Mouse (Mus musculus) fibroblast of lung, adult 2 months (primary cell): ENCODE data around the gene Unc13d.

ENCODE experiments used
- DNase-seq: peaks from one replicate; pipeline ENCODE4 v3.0.0-alpha.2; 2011; ENCODE audit warnings: low read depth

The Unc13d gene

DNA sequence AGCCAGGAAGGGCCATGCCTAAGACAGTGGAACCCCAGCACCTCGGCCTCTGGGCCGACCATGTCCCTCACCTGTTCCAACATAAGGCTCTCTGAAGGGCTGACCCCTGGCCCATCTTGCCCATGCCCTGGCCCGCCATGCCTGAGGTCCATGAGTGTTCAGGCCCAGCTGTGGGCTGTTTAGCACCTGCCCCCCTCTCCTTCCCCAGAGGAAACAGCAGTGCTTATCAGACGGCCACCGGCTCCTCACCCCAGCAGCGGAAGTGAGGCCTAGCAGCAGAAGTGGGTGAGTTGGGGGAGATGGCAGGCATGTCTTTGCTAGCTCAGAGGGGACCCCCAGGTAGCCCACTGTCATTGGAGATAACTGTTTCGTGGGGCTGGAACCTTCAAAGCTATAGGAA is 925 bp downstream of the Unc13d start:
- no peak for DNase-seq

- DNase-seq = no peak
These were observed 1.6 kb downstream of the Unc13d start for GRCm38 (mm10) chr11:116076266-116076540.

DNA sequence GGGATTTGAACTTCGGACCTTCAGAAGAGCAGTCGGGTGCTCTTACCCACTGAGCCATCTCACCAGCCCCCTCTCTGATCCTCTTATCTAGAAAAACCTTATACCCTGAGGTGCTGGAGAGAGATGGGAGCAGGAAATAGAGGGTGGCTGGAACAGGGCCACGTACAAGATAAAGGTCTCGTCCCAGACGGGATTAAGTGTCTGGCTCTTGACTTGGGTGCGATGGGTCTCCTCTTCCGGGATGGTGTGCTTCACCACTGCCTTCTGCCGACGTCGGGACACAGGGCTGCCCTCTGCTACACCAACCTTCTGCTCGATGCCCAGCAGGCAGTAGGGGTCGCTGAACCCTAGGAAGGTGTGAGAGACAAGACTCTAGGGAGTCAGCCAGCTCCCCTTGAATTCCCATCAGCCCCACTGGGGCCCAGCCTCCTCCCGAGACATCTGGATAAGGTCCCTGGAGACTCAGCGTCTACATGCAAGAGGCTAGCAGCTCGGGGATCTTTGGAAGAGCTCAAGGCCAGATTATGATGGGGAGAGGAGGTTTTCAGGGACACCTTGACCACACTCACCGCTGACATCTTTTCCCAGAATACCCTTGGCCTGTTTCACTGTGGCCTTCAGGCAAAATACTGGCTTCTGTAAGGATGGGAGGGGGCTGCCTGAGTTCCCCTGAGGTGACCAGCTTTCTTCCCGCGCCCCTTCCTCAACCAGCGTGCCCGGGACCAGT is 2.1 kb downstream of the Unc13d start:
- no peak for DNase-seq

GRCm38 (mm10) chr11:116074436-116074991 is 3.2 kb downstream of the Unc13d start:
- no peak for DNase-seq

DNA sequence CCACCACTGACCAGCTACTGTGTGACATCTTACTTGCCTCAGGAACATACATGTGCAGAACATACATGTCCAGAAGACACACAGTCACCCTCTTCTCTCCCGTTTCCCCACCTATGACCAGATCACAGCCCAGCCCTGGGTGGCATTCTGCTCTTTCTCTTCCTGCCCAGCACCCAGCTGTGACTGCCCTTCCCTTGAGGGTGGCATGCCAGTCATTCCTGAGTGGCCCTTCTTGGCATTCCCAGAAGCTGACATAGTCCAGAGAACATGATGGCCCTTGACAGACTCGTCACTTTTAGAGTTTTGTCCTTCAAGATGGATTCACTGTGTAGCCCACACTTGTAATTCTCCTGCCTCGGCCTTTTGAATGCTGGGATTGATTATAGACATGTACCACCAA is 5.2 kb downstream of the Unc13d start:
- no peak for DNase-seq

DNA sequence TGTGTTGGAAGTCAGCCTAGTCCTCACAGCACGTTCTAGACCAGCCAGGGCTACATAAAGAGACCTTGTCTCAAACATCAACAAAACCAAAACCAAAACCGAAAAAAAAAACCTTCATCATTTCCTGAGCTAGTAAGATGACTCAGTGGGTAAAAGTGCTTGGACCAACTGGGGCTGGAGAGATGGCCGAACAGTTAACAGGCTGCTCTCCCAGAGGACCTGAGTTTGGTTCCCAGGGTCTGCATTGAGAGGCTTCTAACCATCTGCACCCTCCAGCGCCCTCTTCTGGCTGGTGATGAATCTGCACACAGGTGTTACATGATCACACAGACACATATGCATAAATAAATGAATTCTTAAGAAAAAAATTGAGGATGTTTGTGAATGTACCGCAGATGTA is 6.3 kb downstream of the Unc13d start:
- peak; percentile 94 for DNase-seq

DNA sequence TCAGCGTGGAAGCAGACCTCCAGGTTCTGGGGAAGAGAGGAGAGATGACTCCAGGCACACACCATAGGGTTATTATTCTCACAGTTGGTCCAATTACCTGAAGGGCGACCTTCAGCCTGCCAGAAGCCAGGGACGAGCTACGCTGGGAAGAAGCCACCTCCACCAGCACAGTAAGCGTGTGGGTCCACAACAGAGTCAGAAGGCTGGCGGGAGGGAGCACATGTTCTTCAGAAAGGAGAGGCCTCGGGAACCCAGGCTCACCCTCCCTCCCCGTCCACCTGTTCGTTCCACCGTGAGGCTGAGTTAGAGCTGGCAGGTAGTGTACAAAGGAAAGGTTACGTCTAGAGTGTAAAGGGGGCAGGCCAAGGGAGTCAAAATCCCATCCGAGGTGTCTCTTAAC is 12.4 kb downstream of the Unc13d start:
- DNase-seq = no peak

DNA sequence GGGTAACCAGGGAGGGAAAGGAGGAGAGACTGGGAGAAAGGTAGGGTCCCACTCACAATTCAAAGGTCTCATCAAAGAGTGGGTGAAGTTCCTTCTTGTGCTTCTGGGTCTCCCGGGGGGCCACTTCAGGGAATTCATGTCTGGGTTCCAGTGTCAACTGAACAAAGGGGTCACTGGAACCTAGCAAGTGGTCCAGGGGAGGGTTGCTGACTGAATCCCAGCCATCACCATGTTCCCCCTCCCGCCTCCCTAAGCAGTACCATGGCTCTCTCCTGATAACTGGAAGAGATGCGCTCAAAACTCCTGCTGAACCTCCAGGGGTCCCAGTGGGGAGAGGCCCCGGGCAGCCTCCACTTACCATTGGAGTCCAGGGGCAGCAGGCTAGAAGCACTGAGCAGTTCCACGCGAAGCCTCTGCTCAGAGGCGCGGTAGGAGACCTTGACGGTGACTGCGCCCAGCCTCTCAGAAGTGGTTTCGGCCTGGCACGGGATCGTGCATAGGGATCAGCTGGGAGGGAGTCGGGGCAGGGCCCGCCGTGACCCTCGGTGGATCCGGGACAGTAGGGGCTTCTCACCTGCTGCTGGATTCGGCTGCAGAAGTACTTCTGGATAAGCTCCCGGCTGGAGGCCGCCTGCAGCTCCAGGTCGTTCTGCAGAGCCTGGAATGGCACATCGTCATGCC is 13.4 kb downstream of the Unc13d start:
- DNase-seq = no peak

DNA sequence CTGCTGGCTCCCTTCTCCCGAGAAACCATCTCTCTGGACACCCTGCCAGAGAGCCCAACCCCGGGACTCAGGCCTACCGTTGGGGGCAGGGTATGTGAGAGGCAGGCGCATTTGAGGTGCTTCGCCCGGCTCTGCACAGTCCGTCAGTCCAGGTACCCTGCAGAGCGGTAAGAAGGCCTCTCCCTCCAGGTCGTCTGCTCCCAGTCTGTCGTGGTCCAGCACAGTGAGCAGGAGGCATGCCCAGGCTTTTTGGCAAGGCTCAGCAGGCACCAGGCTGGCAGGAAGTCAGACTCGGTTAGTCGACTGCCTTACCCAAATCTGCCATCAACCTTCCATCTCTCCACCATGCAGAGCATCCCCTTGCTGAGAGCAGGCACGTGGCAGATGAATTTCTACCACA is 14.2 kb downstream of the Unc13d start:
- DNase-seq = no peak

GRCm38 (mm10) chr11:116062521-116062920 is 15.2 kb downstream of the Unc13d start:
- no peak for DNase-seq

- no peak for DNase-seq
These were observed 15.9 kb downstream of the Unc13d start for GRCm38 (mm10) chr11:116061641-116062415.

- no peak for DNase-seq
These were observed 17.2 kb downstream of the Unc13d start for GRCm38 (mm10) chr11:116060596-116060995.

DNA sequence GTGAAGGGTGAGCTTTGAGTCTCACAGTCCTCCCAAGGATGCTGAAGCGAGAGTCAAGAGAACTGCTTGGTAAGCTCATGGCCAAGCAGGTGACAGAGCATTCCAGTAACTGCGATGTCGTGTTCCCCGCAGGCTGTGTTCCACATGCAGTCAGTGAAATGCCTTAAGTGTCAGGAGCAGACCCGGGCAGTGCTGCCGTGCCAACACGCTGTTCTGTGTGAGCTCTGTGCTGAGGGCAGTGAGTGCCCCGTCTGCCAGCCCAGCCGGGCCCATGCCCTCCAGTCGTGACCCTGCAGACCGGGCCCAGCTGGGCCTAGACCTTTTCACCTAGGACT is 18.1 kb downstream of the Unc13d start:
- no peak for DNase-seq

DNA sequence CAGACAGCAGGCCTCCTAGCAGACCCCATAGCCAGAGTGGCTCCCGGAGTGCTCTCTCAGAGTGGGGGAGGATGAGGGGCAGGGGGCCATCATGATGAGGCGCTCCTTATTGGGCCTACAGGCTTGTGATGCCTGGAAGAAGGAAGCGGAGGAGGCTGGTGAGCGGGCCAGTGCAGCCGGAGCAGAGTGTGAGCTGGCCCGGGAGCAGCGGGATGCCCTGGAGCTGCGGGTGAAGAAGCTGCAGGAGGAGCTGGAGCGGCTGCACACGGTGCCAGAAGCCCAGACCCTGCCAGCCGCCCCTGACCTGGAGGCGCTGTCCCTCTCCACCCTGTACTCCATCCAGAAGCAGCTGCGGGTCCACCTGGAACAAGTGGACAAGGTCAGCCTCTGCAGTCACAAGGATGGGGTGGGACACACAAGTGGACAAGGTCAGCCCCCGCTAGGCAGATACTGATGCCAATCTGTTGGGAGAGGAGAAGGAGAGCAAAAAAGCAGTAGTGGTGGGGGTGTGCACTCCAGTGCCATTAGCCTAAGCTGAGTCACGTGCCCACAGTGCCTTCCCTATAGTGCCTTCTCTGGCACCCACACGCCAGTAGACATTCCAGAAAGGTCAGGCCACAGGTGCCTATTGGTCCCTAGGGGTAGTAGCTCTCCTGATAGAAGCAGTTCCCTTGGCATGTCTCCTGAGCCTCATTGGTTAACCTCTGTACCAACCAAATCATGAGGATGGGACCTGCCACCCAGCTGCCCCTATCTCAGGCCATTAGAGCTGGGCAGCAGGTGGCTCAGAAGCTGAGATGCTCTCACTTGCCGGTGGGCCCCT is 18.7 kb downstream of the Unc13d start:
- DNase-seq = no peak

GRCm38 (mm10) chr11:116058022-116058614 is 19.6 kb downstream of the Unc13d start:
- DNase-seq = no peak

DNA sequence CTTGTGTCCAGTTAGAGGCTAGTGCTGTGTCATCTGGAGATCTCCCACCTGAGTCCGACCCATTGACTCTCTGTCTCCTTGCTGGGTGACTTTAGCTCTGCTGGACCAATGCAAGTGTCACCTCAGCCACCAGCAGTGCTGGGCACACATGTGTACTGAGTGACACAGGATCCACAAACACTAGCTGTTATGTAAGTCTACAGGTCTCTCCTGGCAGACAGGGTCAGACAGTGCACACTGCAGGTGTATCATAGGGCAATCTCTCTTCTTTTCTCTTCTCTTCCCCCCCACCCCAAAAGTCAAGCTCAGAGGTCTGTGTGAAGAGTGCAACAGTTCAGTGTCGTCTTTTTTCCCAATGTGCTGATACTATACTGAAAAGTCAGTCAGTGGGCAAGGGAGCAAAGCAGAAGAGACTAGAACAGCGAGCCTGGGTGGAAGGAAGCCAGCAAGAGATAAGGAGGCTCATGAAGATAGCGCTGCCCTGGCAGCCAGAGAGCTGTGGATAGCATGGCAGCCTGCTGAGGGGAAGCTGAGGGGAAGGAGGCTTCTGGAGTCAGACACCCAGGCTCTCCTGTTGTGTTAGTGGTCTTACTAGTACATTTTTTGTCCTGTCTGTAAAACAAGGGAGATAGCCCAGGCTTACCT is 20.4 kb downstream of the Unc13d start:
- DNase-seq = no peak

DNA sequence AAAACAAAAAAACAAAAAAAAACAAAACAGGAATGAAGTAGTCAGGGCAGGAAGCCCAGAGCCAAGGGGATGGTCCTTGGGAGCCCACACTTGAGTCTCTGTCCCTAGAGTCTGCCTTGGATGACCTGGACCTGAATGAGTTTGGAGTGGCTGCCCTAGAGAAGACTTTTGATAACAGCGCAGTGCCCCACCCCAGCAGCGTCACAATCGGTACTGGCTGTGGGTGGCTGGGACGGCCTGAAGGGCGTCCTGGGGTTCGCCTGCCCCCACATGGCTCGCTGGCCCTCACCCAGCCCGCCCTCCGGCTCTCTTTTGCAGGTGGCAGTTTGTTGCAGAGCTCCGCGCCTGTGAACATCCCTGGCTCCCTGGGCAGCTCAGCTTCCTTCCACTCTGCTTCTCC is 21.9 kb downstream of the Unc13d start:
- DNase-seq = no peak

- no peak for DNase-seq
These were observed 24.1 kb downstream of the Unc13d start for GRCm38 (mm10) chr11:116053510-116054229.

DNA sequence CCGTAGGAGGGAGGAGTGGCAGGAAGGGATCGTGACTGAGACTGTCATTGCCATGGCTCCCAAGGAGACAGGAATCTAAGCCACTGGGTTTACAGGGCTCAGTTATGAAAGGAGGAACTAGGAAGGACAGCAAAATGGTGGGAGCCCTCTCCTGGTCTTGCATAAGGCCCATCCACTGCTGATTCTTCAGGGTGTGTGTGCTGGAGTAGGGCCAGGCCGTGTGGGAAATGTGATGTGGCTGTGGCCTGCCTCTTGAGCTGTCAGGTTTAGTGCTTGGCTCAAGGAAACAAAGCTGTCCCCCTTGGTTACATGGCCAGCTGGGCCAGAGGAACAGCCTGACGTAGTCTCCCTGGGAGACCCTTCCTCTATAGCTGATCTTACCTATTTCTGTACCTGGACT is 27.6 kb downstream of the Unc13d start:
- no peak for DNase-seq

GRCm38 (mm10) chr11:116049610-116050009 is 28.2 kb downstream of the Unc13d start:
- no peak for DNase-seq

GRCm38 (mm10) chr11:116045173-116045572 is 32.6 kb downstream of the Unc13d start:
- no peak for DNase-seq
